Mouse (Mus musculus): ENCODE results near the gene Tmem170b. TPM values are rescaled to one million over a fixed set of nuclear protein-coding genes. Genes with fewer than 3 reads are reported as not detected.

Tmem170b gene
- 10 to 100 TPM; 83.3 to 88.9 (median 87.6) TPM for total RNA-seq (2022)

GRCm38 (mm10) chr13:41605099-41606010, at the start of gene Tmem170b:
Gene Tmem170b, plus strand, starts transcription at chr13:41605907.
- peak; percentile 95 to 97 for DNase-seq (ENCODE audit: low spot score in 2 of 2)

DNA sequence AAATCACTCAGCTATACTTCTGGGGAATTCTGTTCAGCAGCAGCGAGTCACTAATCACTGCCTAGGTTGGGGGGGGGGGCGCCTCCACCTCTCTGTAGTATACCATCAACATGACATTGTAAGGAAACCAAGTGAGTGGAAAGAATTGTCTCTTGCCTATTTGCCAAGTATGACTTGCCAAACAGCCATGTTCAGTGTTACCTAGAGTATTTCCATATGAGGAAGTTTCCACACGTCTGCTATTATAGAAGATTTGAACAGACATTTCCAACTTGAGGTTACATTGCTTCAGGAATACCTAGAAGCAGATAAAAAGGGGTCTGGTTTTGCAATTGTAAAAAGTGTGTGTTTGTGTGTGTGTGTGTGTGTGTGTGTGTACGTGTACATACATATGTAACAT, 44.7 kb upstream of the Tmem170b start:
- no peak for DNase-seq (ENCODE audit: low spot score in 2 of 2)

DNA sequence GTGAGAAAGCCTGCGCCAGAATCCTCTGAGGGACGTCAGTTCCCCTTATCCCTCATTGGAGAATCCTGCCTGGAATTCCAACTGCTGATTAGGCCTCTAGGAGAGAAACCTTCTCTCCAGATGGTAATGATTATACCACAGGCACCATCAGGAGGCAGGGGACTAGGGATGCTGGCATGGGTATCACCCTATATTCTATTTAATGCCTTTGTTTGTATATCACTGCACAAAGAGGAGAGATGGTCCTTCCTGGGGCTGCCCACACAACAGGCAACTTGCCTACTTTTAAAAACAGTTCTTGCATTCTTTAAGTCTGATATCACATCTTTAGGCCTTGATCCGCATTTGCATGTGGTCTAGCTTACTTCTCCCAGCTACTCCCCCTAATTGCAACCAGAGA, 37.3 kb upstream of the Tmem170b start:
- DNase-seq (ENCODE audit: low spot score in 2 of 2) = no peak

GRCm38 (mm10) chr13:41568926-41569325, 36.8 kb upstream of the Tmem170b start:
- no peak for DNase-seq (ENCODE audit: low spot score in 2 of 2)

DNA sequence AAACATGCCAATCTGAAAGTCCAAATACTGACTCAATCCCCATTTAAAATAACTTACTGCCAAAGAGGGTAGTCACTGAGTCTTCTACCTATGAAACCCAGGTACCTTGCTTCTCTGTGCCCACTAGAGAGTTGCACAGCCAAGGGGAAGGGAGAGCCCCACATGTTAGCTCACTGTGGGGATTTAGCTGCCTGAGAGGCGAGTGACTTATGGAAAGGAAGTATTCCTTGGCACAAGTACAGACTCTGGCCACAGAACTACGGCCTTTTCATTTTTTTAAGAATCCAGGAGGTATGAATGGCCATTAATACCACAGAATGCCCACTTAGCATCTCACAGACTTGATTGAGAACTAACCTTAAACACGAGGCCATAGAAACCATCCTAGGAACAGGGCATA, 35.9 kb upstream of the Tmem170b start:
- no peak for DNase-seq (ENCODE audit: low spot score in 2 of 2)

DNA sequence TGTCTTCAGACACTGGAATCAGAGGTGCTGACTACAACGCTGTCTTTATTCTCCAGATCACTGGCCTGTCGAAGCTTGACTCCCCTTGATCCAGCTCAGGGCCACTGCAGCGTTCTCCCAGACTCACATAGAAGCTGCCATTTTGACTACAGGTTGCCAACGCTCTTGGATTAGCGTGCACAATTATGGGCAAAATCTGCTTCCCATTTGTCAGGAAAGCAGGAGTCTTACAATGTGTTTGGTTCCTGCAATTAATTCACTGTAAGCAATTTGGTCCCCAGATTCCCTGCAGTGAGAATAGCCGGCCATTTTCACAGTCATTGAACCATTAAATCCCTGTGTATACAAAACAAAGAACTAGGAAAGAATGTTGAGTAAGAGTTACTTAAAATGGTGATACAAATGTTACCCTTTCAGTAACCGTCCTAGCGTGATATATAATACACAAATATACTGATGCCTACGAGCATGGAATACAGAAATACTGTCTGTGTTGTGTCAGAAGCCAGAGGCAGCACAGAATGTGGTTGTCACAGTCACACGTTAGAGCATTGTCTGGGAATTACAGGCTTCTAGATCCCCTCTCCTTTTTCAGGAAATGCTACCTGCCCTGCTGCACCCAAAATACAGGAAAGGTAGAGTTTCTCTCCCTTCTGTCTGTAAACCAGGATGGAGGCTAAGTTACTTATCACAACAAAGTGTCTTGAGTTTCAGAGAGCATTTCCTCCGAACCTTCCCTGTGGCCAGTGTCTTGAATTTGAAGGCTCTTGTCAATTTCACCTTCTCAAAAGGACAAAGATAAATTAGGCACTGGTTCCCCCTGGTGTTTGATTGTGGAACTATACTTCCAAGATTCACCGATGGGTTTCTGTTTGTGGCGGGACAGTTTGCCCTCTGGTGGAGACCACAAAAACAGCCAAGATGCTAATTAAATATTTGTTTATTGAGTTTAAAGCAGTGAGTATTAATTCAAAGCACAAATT, 34.0 kb upstream of the Tmem170b start:
- peak; percentile 83 to 88 for DNase-seq (ENCODE audit: low spot score in 2 of 2)

GRCm38 (mm10) chr13:41572351-41572735, 33.4 kb upstream of the Tmem170b start:
- no peak for DNase-seq (ENCODE audit: low spot score in 2 of 2)

GRCm38 (mm10) chr13:41573126-41573846, 32.4 kb upstream of the Tmem170b start:
- DNase-seq (ENCODE audit: low spot score in 2 of 2) = no peak

DNA sequence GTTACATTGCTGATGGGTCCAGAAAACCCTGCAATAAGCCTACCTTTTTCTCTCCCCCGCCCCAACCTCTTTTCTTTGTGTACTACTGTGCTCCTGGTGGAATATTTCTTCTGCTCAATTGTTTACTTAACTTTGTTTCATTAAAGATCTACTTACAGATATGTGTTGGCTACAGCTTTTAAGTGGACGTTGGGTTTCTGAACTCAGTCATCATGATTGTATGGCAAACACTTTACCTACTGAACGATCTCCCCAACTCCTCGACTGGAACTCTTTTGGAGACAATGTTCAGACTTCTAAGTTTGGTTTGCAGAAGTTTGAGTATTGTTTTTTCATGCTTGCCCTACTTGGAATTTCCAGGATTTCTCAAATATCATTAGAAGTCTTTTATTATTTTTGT, 24.6 kb upstream of the Tmem170b start:
- no peak for DNase-seq (ENCODE audit: low spot score in 2 of 2)

GRCm38 (mm10) chr13:41583666-41584357, 21.9 kb upstream of the Tmem170b start:
- no peak for DNase-seq (ENCODE audit: low spot score in 2 of 2)

DNA sequence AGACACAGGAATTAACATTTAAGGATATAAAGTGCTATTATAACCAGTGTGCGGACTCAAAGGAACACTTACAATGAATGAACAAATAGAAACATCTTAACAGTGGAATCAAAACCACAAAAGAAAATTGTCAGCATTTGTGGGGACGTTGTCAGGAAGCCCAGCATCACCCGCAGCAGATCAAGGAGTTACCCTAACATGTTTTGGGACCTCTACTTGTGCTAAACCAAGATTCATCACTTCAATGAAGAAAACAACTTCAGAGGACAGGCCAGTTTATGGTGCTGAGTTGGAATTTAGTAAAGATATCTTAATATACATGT, 21.4 kb upstream of the Tmem170b start:
- no peak for DNase-seq (ENCODE audit: low spot score in 2 of 2)

DNA sequence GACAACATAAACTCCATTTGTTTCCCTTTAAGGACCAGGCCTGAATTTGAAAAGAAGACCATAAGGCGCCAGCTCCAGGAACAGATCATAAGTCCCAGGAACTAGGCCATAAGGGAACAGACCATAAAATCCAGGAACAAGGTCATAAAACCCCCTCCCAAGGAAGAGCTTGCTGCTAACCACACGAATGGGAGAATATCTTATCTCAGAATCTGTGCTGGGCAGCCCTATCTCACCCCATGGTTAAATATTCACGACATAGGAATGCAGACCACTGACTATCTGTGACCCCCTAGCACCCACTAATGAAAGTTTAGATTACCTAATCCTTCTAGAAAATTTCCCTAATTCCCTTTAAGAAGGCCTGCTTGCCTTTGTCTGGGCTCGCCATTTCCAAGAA, 20.8 kb upstream of the Tmem170b start:
- DNase-seq (ENCODE audit: low spot score in 2 of 2) = no peak

- no peak for DNase-seq (ENCODE audit: low spot score in 2 of 2)
Measured at GRCm38 (mm10) chr13:41596678-41597077, 9.0 kb upstream of the Tmem170b start.

DNA sequence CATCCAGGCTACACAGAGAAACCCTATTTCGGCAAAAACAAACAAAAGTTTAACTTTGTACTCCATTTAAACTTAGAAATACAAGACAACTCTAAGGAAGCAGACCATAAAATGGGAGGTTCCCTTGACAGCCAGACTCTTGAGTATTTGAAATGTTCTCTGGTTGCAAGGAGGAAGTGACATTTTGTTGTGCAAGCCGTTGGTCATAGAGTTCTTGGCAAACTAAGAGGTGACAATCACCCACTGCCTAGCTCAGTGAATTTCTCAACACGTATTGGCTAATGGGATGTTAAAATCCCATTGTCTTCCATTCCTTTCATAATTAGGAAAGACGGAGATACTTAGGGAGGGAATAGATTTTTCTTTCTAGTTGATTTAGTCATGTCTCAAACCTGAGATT, 5.7 kb upstream of the Tmem170b start:
- no peak for DNase-seq (ENCODE audit: low spot score in 2 of 2)

DNA sequence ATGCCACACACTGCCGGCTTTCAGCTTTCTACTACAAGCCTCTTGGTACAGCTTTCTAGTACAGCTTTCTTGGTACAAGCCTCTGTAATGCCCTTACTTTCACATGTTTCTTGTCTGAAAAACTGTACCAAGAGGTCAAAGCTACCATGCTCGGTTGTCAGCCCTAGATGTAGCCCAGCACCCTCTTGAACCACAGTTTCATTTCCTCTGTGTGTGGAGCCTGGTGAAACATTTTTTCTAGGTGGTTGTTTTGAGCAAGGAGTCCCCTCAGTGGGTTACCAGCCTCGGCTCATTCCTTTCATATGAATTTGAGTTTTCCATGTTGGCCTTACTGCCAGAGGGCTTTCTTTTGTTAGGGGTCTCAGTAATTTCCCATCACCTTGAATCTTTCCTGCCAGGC, 4.7 kb upstream of the Tmem170b start:
- DNase-seq (ENCODE audit: low spot score in 2 of 2) = no peak

DNA sequence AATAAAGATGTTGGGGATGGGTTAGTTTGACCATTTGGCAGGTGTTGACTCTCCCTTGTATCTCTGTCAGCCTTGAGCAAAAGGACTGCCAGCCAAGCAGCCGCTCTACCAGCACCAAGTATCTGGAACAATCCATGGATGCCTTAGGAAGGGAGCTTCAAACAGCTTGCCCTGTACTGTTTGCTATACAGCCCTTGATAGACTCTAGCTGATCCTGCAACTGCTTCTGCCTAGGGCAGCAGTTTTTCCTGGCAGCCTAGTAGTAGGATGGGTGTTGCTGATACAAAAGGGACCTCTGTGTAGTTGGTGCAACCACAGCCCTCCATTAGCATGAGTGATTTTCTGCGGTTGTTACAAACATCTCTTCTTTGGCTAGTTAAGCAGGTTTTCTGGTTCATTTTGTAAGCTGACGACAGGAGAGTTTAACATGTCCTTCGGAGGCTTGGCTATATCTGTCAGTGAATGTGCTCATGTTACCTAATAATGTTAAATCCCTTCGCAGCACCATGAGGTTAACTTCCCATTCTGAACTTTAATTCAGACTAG, 1.7 kb upstream of the Tmem170b start:
- DNase-seq (ENCODE audit: low spot score in 2 of 2) = no peak

DNA sequence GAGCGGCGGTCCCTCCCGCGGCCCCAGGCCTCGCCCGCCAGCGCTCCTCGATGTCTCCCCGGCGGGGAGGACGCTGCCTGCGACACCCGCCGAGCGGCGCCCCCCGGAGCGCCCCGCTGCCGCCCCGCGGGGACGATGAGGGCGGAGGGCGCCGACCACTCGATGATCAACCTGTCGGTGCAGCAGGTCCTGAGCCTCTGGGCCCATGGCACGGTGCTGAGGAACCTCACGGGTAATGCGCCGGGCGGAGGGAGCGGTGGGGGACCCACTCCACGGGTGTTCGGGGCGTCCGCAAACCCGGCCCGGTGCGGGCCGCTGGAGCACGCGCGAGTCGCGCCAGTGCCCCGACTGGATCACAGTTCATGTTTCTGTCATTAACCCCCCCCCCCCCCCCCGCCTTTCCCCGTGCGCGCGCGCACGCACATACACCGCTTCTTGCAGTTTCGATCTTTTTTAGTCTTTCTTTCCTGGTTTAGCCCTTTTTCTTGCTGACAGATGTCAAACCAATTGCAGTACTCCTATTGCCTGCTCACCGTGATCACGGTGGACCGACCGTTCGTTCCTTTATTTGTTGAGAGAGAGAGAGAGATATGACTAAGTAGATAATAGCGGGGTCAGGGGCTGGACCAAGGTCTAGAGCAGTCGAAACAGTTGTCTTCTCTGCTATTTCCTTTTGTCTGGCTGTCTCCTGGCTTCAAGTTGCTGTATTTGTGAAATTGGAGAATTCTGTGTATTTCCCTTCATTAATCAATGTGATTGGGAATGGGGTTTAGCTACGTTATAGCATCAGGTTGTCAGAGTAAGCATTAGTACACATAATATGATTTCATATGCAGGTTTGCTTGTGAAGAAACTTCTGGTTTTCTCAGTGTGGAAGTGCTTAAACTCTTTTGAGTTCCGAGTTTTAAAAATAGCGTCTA, 634 bp downstream of the Tmem170b start:
- DNase-seq (ENCODE audit: low spot score in 2 of 2) = peak; percentile 48 to 53

DNA sequence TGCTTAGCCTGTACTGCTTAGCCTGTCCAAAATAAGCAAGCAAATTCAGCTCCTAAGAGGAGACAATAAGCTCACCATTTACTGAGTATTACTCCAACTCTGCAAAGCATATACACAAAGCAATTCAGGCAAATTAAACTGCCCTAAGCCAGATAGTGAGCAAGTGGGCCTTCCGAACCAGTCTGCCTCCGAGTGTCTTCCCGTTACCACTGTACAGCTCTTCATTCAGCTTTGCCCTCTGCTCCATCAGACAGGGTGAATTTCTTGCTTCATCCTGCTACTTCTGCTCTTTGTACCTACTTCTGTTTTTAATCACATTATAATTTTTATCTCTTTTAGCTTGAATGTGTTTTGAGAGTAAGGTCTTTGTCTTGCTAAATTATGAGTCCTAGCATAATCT, 1.9 kb downstream of the Tmem170b start:
- DNase-seq (ENCODE audit: low spot score in 2 of 2) = no peak

GRCm38 (mm10) chr13:41608559-41608958, 2.9 kb downstream of the Tmem170b start:
- no peak for DNase-seq (ENCODE audit: low spot score in 2 of 2)

DNA sequence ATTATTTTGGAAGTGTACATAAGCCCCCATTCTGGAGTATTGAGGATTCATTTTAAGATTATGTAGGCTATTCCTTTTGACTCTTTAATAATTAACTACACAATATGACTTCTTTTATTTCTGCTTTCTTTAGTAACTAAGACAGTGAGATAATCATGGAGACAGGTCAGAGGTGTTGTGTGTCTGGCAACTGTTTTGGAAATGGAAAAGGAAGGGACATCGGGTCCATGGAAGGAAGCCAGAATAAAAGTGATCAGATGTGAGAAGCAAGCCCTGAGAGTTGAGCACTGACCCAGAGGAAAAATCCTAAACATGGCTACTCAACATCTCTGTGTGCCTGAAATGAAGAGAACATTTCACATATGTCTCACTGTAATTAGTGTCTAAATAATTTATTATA, 5.3 kb downstream of the Tmem170b start:
- no peak for DNase-seq (ENCODE audit: low spot score in 2 of 2)

All from layer of hippocampus, adult 8-10 months (tissue).